ENCODE assay signal across 14 mouse cellular contexts in genomic region chr1:193012351-193012750, GRCm38 (mm10).
"Had no signal": no experiment of that assay in that cellular context is flagged by ENCODE, and none has a peak within 500 bp of the region (broad histone marks: within the 10 kb centered on the region; RNA-seq: fewer than 3 reads in every experiment).

No protein-coding gene starts in this region.

- H3K4me3 ChIP-seq: limb, embryonic 13.5 days; midbrain, embryonic 15.5 days; neural tube, embryonic 12.5 days had no signal

- H3K4me1 ChIP-seq: midbrain, embryonic 15.5 days; neural tube, embryonic 12.5 days had no signal

- DNase-seq: kidney, adult 9 months; kidney, postnatal 36 days; layer of hippocampus, adult 9-11 months; left cerebral cortex, postnatal 4 days; lung, adult 18-20 months; right cerebral cortex, postnatal 4 days; spleen, adult 18-20 months; thymus, postnatal 4 days had no signal

- ATAC-seq: intestine, postnatal 0 days; midbrain, embryonic 15.5 days had no signal

- H3K36me3 ChIP-seq: limb, embryonic 13.5 days; midbrain, embryonic 15.5 days; neural tube, embryonic 12.5 days had no signal

- H3K27me3 ChIP-seq: limb, embryonic 13.5 days; midbrain, embryonic 15.5 days; neural tube, embryonic 12.5 days had no signal

- H3K4me2 ChIP-seq: limb, embryonic 13.5 days; midbrain, embryonic 11.5 days; midbrain, embryonic 15.5 days; neural tube, embryonic 12.5 days had no signal

- H3K27ac ChIP-seq: kidney, postnatal 0 days; limb, embryonic 13.5 days; midbrain, embryonic 15.5 days; neural tube, embryonic 12.5 days had no signal

- H3K9ac ChIP-seq: limb, embryonic 13.5 days; midbrain, embryonic 15.5 days; neural tube, embryonic 12.5 days had no signal

- H3K9me3 ChIP-seq: limb, embryonic 13.5 days; midbrain, embryonic 15.5 days; neural tube, embryonic 12.5 days had no signal
